Mouse (Mus musculus): ENCODE results near the gene Galnt10. TPM values are rescaled to one million over a fixed set of nuclear protein-coding genes. Genes with fewer than 3 reads are reported as not detected.

Gene Galnt10
- total RNA-seq, 1 experiment: 13.5 TPM

- no peak overlapping the region; the same call in 1 of the 2 replicates for H3K27ac ChIP-seq (ENCODE audit: insufficient read depth, low read depth, low read length, poor library complexity, severe bottlenecking)
Observed at GRCm38 (mm10) chr11:57800266-57800951, 155.2 kb downstream of the Galnt10 start.

GRCm38 (mm10) chr11:57800971-57801765 lies 155.9 kb downstream of the Galnt10 start, which contains the start of gene Sap30l:
Gene Sap30l, plus strand, starts transcription at chr11:57801637.
- in situ Hi-C loops (cut with MboI; ENCODE audit: low sequenced_read_pairs in 2 of 2, unreplicated experiment in 2 of 2): no loop called here
- peak; percentile 89 for DNase-seq (ENCODE audit: low read depth, low spot score)
- no peak within 1 kb of the TSS; the same call in 1 of the 2 replicates for H3K27ac ChIP-seq (ENCODE audit: insufficient read depth, low read depth, low read length, poor library complexity, severe bottlenecking)
- peak within 1 kb of the TSS; percentile 75 for H3K9ac ChIP-seq (ENCODE audit: insufficient read depth, low read depth, low read length, poor library complexity, severe bottlenecking)
- H3K9me3 ChIP-seq (ENCODE audit: control insufficient read depth, insufficient read depth, low read depth, low read length): no peaks in the 10 kb centered on the region
- H3K4me1 ChIP-seq (ENCODE audit: control insufficient read depth in 2 of 2, insufficient read depth in 2 of 2, low read length in 2 of 2, poor library complexity in 1 of 2): peaks cover 2 to 7% of the 10 kb centered on the region in 2 experiments; a peak in 3 of 4 replicates
- TF ChIP-seq HCFC1 (IDR thresholded peaks at IDR 0.05; ENCODE audit: borderline replicate concordance, insufficient read depth, low read length) (no peak), ZC3H11A (IDR thresholded peaks at IDR 0.05; ENCODE audit: borderline replicate concordance, low read depth, low read length) (no peak), CHD2 (IDR thresholded peaks at IDR 0.05; ENCODE audit: low read depth, low read length) (peak; percentile 84), ZNF384 (IDR thresholded peaks at IDR 0.05; ENCODE audit: low read depth, low read length) (no peak), MAFK (IDR thresholded peaks at IDR 0.05; ENCODE audit: insufficient read depth, low read depth, low read length) (no peak)
- peak within 1 kb of the TSS; percentile 87 to 94 for H3K4me3 ChIP-seq (ENCODE audit: insufficient read depth in 1 of 2, low read depth in 1 of 2, low read length in 2 of 2, poor library complexity in 1 of 2, severe bottlenecking in 1 of 2)
- no peaks in the 10 kb centered on the region for H3K36me3 ChIP-seq (ENCODE audit: control insufficient read depth, insufficient read depth, low read length, poor library complexity, severe bottlenecking)

More at GRCm38 (mm10) chr11:57800266-57800951, 155.2 kb downstream of the Galnt10 start:
- DNase-seq (ENCODE audit: low read depth, low spot score): no peak
- peak overlapping the region; percentile 73 for H3K9ac ChIP-seq (ENCODE audit: insufficient read depth, low read depth, low read length, poor library complexity, severe bottlenecking)
- peak overlapping the region; percentile 76 to 94 for H3K4me3 ChIP-seq (ENCODE audit: insufficient read depth in 1 of 2, low read depth in 1 of 2, low read length in 2 of 2, poor library complexity in 1 of 2, severe bottlenecking in 1 of 2)
- no peaks in the 10 kb centered on the region for H3K9me3 ChIP-seq (ENCODE audit: control insufficient read depth, insufficient read depth, low read depth, low read length)
- in situ Hi-C loops (cut with MboI; ENCODE audit: low sequenced_read_pairs in 2 of 2, unreplicated experiment in 2 of 2): no loop called here
- peaks cover 2 to 10% of the 10 kb centered on the region in 2 experiments; a peak in 3 of 4 replicates for H3K4me1 ChIP-seq (ENCODE audit: control insufficient read depth in 2 of 2, insufficient read depth in 2 of 2, low read length in 2 of 2, poor library complexity in 1 of 2)
- H3K36me3 ChIP-seq (ENCODE audit: control insufficient read depth, insufficient read depth, low read length, poor library complexity, severe bottlenecking): no peaks in the 10 kb centered on the region
- TF ChIP-seq CHD2 (IDR thresholded peaks at IDR 0.05; ENCODE audit: low read depth, low read length): no peak
- no peak for TF ChIP-seq ZNF384 (IDR thresholded peaks at IDR 0.05; ENCODE audit: low read depth, low read length)

- H3K27ac ChIP-seq (ENCODE audit: insufficient read depth, low read depth, low read length, poor library complexity, severe bottlenecking): no peak overlapping the region; the same call in 1 of the 2 replicates
Observed at GRCm38 (mm10) chr11:57801766-57802510, 156.7 kb downstream of the Galnt10 start.

GRCm38 (mm10) chr11:57802511-57802870 lies 157.2 kb downstream of the Galnt10 start:
- TF ChIP-seq ZC3H11A (IDR thresholded peaks at IDR 0.05; ENCODE audit: borderline replicate concordance, low read depth, low read length): no peak
- no peak for TF ChIP-seq CHD2 (IDR thresholded peaks at IDR 0.05; ENCODE audit: low read depth, low read length)
- TF ChIP-seq ZNF384 (IDR thresholded peaks at IDR 0.05; ENCODE audit: low read depth, low read length): no peak
- TF ChIP-seq HCFC1 (IDR thresholded peaks at IDR 0.05; ENCODE audit: borderline replicate concordance, insufficient read depth, low read length): no peak
- TF ChIP-seq MAFK (IDR thresholded peaks at IDR 0.05; ENCODE audit: insufficient read depth, low read depth, low read length): no peak
- H3K27ac ChIP-seq (ENCODE audit: insufficient read depth, low read depth, low read length, poor library complexity, severe bottlenecking): no peak overlapping the region
- H3K4me3 ChIP-seq (ENCODE audit: insufficient read depth in 1 of 2, low read depth in 1 of 2, low read length in 2 of 2, poor library complexity in 1 of 2, severe bottlenecking in 1 of 2): peak overlapping the region; percentile 70 to 87
- no peak for DNase-seq (ENCODE audit: low read depth, low spot score)
- H3K36me3 ChIP-seq (ENCODE audit: control insufficient read depth, insufficient read depth, low read length, poor library complexity, severe bottlenecking): no peaks in the 10 kb centered on the region; the same call in 1 of the 2 replicates
- in situ Hi-C loops (cut with MboI; ENCODE audit: low sequenced_read_pairs in 2 of 2, unreplicated experiment in 2 of 2): no loop called here
- no peaks in the 10 kb centered on the region for H3K9me3 ChIP-seq (ENCODE audit: control insufficient read depth, insufficient read depth, low read depth, low read length)
- peaks cover 2 to 7% of the 10 kb centered on the region in 2 experiments; a peak in 3 of 4 replicates for H3K4me1 ChIP-seq (ENCODE audit: control insufficient read depth in 2 of 2, insufficient read depth in 2 of 2, low read length in 2 of 2, poor library complexity in 1 of 2)
- H3K9ac ChIP-seq (ENCODE audit: insufficient read depth, low read depth, low read length, poor library complexity, severe bottlenecking): peak overlapping the region; percentile 75

More at GRCm38 (mm10) chr11:57801766-57802510, 156.7 kb downstream of the Galnt10 start:
- H3K36me3 ChIP-seq (ENCODE audit: control insufficient read depth, insufficient read depth, low read length, poor library complexity, severe bottlenecking): no peaks in the 10 kb centered on the region; the same call in 1 of the 2 replicates
- TF ChIP-seq CHD2 (IDR thresholded peaks at IDR 0.05; ENCODE audit: low read depth, low read length) (no peak), MAFK (IDR thresholded peaks at IDR 0.05; ENCODE audit: insufficient read depth, low read depth, low read length) (no peak), ZNF384 (IDR thresholded peaks at IDR 0.05; ENCODE audit: low read depth, low read length) (no peak), HCFC1 (IDR thresholded peaks at IDR 0.05; ENCODE audit: borderline replicate concordance, insufficient read depth, low read length) (peak; percentile 20; the same call in 1 of the 2 replicates), ZC3H11A (IDR thresholded peaks at IDR 0.05; ENCODE audit: borderline replicate concordance, low read depth, low read length) (no peak)
- H3K4me3 ChIP-seq (ENCODE audit: insufficient read depth in 1 of 2, low read depth in 1 of 2, low read length in 2 of 2, poor library complexity in 1 of 2, severe bottlenecking in 1 of 2): peak overlapping the region; percentile 70 to 87
- H3K9me3 ChIP-seq (ENCODE audit: control insufficient read depth, insufficient read depth, low read depth, low read length): no peaks in the 10 kb centered on the region
- no peak for DNase-seq (ENCODE audit: low read depth, low spot score)
- peak overlapping the region; percentile 75 for H3K9ac ChIP-seq (ENCODE audit: insufficient read depth, low read depth, low read length, poor library complexity, severe bottlenecking)
- H3K4me1 ChIP-seq (ENCODE audit: control insufficient read depth in 2 of 2, insufficient read depth in 2 of 2, low read length in 2 of 2, poor library complexity in 1 of 2): peaks cover 2 to 7% of the 10 kb centered on the region in 2 experiments; a peak in 3 of 4 replicates
- in situ Hi-C loops (cut with MboI; ENCODE audit: low sequenced_read_pairs in 2 of 2, unreplicated experiment in 2 of 2): no loop called here

Data from ES-E14 (cell line).